Mouse (Mus musculus): ENCODE results near the gene Rwdd2b. TPM values are rescaled to one million over a fixed set of nuclear protein-coding genes. Genes with fewer than 3 reads are reported as not detected.
A peak's percentile ranks its signal among the peaks of the same experiment; 100 is the strongest.

Gene Rwdd2b
- polyA plus RNA-seq, 1 experiment = 13.1 TPM

DNA sequence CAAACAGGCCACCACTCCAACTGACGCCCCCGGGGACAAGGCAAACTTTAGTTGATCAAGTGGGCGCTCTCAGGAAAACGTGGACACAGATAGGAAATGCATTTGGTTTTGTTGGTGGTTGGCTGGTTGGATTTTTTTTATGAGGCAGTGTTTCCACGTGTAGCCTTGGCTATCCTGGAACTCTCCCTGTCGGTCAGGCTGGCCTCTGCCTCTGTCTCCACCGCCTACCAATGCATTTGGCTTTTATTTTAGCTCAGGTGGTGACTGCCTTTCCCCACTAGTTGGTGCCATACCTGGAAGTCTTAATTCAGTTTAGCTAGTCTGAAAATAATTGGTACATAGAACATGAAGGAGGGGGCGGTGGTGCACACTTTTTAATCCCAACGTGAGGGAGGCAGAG lies 716 bp upstream of the Rwdd2b start:
- WGBS = 17% methylated on average over 9 of the region's 9 CpGs
- H3K4me1 ChIP-seq (ENCODE audit: control insufficient read depth, insufficient read depth, low read length) = peaks cover 11% of the 10 kb centered on the region; the same call in 1 of the 2 replicates
- peak; percentile 66 for DNase-seq
- no peaks in the 10 kb centered on the region for H3K27me3 ChIP-seq (replicated peaks; ENCODE audit: control insufficient read depth, insufficient read depth, low read length)
- peak overlapping the region; percentile 99 for H3K27ac ChIP-seq (ENCODE audit: insufficient read depth, low read depth, low read length)
- H3K36me3 ChIP-seq (ENCODE audit: control insufficient read depth, insufficient read depth, low read length) = no peaks in the 10 kb centered on the region
- TF ChIP-seq POLR2A (IDR thresholded peaks at IDR 0.05; ENCODE audit: low read depth, low read length) (no peak), CTCF (conservative IDR thresholded peaks at IDR 0.05; ENCODE audit: insufficient read depth, insufficient read length, low read depth, low read length) (peak; percentile 43)
- peak overlapping the region; percentile 90 for H3K4me3 ChIP-seq (ENCODE audit: insufficient read depth, low read depth, low read length)

DNA sequence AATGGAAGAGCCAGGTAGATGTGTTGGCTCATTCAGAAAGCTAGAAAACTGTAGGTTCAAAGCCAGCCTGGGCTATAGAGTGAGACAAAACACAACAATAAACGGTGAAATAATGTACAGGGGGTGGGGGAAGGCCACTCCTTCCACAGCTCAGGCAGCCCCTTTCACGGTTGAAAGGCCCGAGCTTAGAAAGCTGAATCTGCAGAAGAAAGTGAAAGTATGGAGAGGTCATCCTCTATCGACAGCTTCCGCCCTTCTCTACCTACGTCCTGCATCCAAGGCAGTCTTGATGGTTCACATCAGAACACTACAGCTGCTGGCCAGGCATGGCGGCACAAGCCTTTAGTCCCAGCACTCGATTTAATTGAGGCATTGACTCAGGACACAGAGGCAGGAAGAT lies 1.7 kb downstream of the Rwdd2b start:
- Histone ChIP-seq H3K4me3 (ENCODE audit: insufficient read depth, low read depth, low read length) (no peak overlapping the region), H3K4me1 (ENCODE audit: control insufficient read depth, insufficient read depth, low read length) (peaks cover 17% of the 10 kb centered on the region; the same call in 1 of the 2 replicates), H3K27ac (ENCODE audit: insufficient read depth, low read depth, low read length) (no peak overlapping the region), H3K36me3 (ENCODE audit: control insufficient read depth, insufficient read depth, low read length) (no peaks in the 10 kb centered on the region), H3K27me3 (replicated peaks; ENCODE audit: control insufficient read depth, insufficient read depth, low read length) (no peaks in the 10 kb centered on the region)
- no peak for TF ChIP-seq CTCF (conservative IDR thresholded peaks at IDR 0.05; ENCODE audit: insufficient read depth, insufficient read length, low read depth, low read length)
- TF ChIP-seq POLR2A (IDR thresholded peaks at IDR 0.05; ENCODE audit: low read depth, low read length) = no peak
- no peak for DNase-seq
- WGBS = 80% methylated on average over 8 of the region's 8 CpGs

DNA sequence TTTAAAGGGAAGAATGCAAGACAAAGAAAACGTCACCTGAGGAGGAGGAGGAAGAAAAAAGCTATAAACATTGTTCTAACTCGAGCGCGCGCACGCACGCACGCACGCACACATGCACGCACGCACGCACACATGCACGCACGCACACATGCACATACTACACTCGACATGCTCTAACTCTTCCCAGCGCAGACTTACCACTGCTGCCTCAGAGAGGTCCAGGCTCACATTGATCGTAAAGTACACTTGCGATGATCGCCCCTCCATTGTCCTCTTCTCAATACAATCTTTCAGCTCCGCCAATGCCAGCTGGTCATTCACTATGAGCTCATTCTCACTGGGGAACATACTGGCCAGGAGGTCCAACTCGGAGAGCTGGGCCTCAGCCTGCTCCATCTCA lies 3.3 kb downstream of the Rwdd2b start:
- Histone ChIP-seq H3K27me3 (replicated peaks; ENCODE audit: control insufficient read depth, insufficient read depth, low read length) (no peaks in the 10 kb centered on the region), H3K4me1 (ENCODE audit: control insufficient read depth, insufficient read depth, low read length) (peaks cover 17% of the 10 kb centered on the region; the same call in 1 of the 2 replicates), H3K4me3 (ENCODE audit: insufficient read depth, low read depth, low read length) (no peak overlapping the region), H3K36me3 (ENCODE audit: control insufficient read depth, insufficient read depth, low read length) (no peaks in the 10 kb centered on the region), H3K27ac (ENCODE audit: insufficient read depth, low read depth, low read length) (no peak overlapping the region)
- DNase-seq = no peak
- 92% methylated on average over 21 of the region's 21 CpGs for WGBS
- TF ChIP-seq CTCF (conservative IDR thresholded peaks at IDR 0.05; ENCODE audit: insufficient read depth, insufficient read length, low read depth, low read length) (no peak), POLR2A (IDR thresholded peaks at IDR 0.05; ENCODE audit: low read depth, low read length) (no peak)

DNA sequence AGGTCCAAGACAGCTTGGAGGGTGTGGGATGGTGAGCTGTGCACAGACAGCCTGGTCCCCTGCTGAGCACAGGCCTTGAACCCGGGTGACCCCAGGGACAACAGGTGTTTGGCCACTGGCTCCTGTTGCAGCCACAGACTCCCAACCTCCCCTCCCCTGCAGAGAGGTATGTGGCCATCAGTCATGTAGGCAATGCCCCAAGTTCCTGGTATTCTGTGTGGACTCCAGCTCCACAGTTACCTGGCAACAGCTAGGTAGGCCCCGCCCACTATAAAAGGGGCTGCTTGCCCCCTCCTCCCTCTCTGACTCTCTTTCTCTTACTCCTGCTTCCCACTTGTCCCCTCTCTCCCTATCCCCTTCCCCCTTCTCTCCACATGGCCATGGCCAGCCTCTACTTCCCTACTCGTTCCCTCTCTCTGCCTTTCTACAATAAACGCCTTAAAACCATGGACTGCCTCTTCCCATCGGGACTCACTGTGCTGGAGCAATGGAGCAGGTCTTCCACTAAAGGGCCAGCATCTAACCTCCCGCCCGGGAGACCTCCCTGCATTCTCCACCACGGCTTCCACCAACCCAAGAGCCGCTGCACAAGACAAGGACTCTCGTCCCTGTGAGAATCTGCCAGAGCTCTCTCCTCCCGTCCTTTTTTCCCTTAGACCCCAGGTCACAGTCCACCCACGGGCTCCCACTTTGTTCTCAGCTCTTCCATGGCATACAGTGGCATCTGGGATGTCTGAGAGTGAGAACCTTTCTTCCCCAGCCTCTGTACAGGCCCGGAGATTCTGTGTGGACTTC lies 4.8 kb downstream of the Rwdd2b start:
- H3K27me3 ChIP-seq (replicated peaks; ENCODE audit: control insufficient read depth, insufficient read depth, low read length) = no peaks in the 10 kb centered on the region

DNA sequence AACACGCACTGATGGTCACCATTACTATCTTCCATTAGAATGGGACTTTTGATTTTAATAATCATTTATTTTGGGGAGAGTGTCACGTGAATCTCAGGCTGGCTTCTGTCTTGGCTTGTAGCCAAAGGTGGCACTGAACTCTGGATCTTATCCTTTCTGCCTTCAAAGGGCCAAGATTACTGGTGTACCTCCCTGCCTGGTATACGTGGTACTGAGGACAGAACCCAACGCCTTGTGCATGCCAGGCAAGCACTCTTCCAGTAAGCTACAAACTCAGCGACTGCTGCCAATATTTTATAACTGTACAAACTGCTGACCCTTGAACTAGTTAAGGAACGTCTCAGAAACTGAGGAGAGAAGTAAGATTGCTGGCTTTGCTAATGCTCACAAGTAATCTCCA lies 5.4 kb downstream of the Rwdd2b start:
- peaks cover 10% of the 10 kb centered on the region; the same call in 1 of the 2 replicates for H3K4me1 ChIP-seq (ENCODE audit: control insufficient read depth, insufficient read depth, low read length)
- 51% methylated on average over 6 of the region's 6 CpGs for WGBS
- H3K36me3 ChIP-seq (ENCODE audit: control insufficient read depth, insufficient read depth, low read length) = no peaks in the 10 kb centered on the region
- DNase-seq = peak; percentile 83
- no peaks in the 10 kb centered on the region for H3K27me3 ChIP-seq (replicated peaks; ENCODE audit: control insufficient read depth, insufficient read depth, low read length)
- H3K4me3 ChIP-seq (ENCODE audit: insufficient read depth, low read depth, low read length) = no peak overlapping the region
- peak overlapping the region; percentile 84 for H3K27ac ChIP-seq (ENCODE audit: insufficient read depth, low read depth, low read length)
- TF ChIP-seq POLR2A (IDR thresholded peaks at IDR 0.05; ENCODE audit: low read depth, low read length) (no peak), CTCF (conservative IDR thresholded peaks at IDR 0.05; ENCODE audit: insufficient read depth, insufficient read length, low read depth, low read length) (no peak)

More for the DNA sequence above, 4.8 kb downstream of the Rwdd2b start:
- Histone ChIP-seq H3K4me3 (ENCODE audit: insufficient read depth, low read depth, low read length) (no peak overlapping the region), H3K27ac (ENCODE audit: insufficient read depth, low read depth, low read length) (peak overlapping the region; percentile 84), H3K36me3 (ENCODE audit: control insufficient read depth, insufficient read depth, low read length) (no peaks in the 10 kb centered on the region), H3K4me1 (ENCODE audit: control insufficient read depth, insufficient read depth, low read length) (peaks cover 10% of the 10 kb centered on the region; the same call in 1 of the 2 replicates)
- 76% methylated on average over 13 of the region's 13 CpGs for WGBS
- peak; percentile 60 for DNase-seq
- TF ChIP-seq CTCF (conservative IDR thresholded peaks at IDR 0.05; ENCODE audit: insufficient read depth, insufficient read length, low read depth, low read length) = no peak
- TF ChIP-seq POLR2A (IDR thresholded peaks at IDR 0.05; ENCODE audit: low read depth, low read length) = no peak

DNA sequence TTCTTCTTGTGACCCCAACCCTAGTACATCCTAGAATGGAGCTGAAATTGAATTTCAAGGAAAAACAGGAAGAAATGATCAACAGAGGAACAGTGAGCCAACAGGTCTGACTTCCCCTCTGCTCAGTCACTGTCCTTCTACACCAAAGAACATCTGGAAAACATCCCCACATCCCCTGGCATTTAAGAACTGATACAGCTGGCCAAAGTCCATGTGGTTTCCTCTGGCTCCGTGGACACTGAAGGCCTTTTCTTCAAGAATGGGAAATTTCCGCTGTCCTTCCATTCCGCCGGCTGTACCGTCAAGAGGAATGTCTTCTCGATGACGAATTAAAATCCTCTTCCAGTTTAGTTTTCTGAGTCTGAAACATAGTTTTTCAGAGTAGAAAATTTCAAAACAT lies 6.1 kb downstream of the Rwdd2b start:
- H3K27me3 ChIP-seq (replicated peaks; ENCODE audit: control insufficient read depth, insufficient read depth, low read length) = no peaks in the 10 kb centered on the region
- no peak overlapping the region for H3K4me3 ChIP-seq (ENCODE audit: insufficient read depth, low read depth, low read length)
- no peak for TF ChIP-seq CTCF (conservative IDR thresholded peaks at IDR 0.05; ENCODE audit: insufficient read depth, insufficient read length, low read depth, low read length)
- TF ChIP-seq POLR2A (IDR thresholded peaks at IDR 0.05; ENCODE audit: low read depth, low read length) = no peak
- WGBS = 76% methylated on average over 7 of the region's 7 CpGs
- DNase-seq = no peak
- no peaks in the 10 kb centered on the region for H3K36me3 ChIP-seq (ENCODE audit: control insufficient read depth, insufficient read depth, low read length)
- no peak overlapping the region for H3K27ac ChIP-seq (ENCODE audit: insufficient read depth, low read depth, low read length)
- H3K4me1 ChIP-seq (ENCODE audit: control insufficient read depth, insufficient read depth, low read length) = peaks cover 6% of the 10 kb centered on the region; the same call in 1 of the 2 replicates

DNA sequence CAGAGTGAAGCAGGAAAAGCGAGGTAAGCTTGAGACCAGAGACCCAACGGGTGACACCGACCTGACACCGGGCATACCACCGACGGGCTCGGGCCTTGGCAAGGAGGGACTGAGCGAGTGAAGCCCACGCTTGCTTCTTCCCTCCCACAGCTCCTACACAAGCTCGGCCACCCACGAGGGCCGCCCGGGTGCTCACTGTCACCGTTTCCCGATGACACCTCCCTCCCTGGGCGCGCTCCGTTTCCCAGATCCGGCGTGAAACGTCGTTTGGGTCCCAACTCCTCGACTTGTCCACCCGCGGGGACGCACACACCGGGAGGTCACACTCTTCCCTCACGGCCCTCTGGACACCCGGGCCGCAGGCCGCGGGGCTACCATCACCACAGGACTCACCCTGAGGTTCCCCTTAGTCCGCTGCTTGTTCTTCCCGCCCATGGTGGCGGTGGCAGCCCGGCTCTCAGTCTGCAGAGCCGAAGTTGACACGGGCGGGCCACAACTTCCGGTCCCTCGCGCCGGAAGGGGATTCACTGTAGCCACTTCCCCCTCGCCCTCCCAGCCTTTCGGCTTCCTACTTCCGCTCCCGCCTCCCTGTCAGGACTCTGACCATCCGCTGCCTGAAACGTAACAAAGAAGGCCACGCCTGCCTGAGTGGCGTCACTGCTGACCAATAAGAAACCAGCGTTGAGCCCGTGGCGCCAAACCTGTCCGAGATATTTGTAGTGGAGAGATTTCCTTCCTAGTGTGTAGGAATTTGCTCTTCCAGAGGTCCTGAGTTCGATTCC lies 8.1 kb downstream of the Rwdd2b start, which contains the start of gene Ltn1:
TSS of gene Ltn1 (minus strand) at position 580 of the 782 bp plus-strand sequence.
- peak; percentile 99 for DNase-seq
- no peaks in the 10 kb centered on the region for H3K36me3 ChIP-seq (ENCODE audit: control insufficient read depth, insufficient read depth, low read length)
- TF ChIP-seq CTCF (conservative IDR thresholded peaks at IDR 0.05; ENCODE audit: insufficient read depth, insufficient read length, low read depth, low read length) = no peak
- TF ChIP-seq POLR2A (IDR thresholded peaks at IDR 0.05; ENCODE audit: low read depth, low read length) = peak; percentile 36
- peak within 1 kb of the TSS; percentile 25; the same call in 1 of the 2 replicates for H3K27ac ChIP-seq (ENCODE audit: insufficient read depth, low read depth, low read length)
- H3K4me1 ChIP-seq (ENCODE audit: control insufficient read depth, insufficient read depth, low read length) = peaks cover 6% of the 10 kb centered on the region; the same call in 1 of the 2 replicates
- peak within 1 kb of the TSS; percentile 82 for H3K4me3 ChIP-seq (ENCODE audit: insufficient read depth, low read depth, low read length)
- H3K27me3 ChIP-seq (replicated peaks; ENCODE audit: control insufficient read depth, insufficient read depth, low read length) = no peaks in the 10 kb centered on the region
- under 1% methylated on average over 56 of the region's 56 CpGs for WGBS

Data from kidney, adult 2 months (tissue).